Mouse (Mus musculus) kidney, adult 2 months (tissue): ENCODE measurements around the gene Sucla2.

Source experiments
- CTCF ChIP-seq: fragments of 200-500 bp; conservative IDR thresholded peaks from 2 replicates; pipeline ENCODE4 v1.5.1; 2011; ENCODE audit warnings: low read depth, mild to moderate bottlenecking, control low read depth, low read length, moderate library complexity, mixed read lengths; ENCODE audit not compliant: insufficient read depth, insufficient read length
- POLR2A ChIP-seq: fragments of 200-500 bp; IDR thresholded peaks from one replicate; pipeline ENCODE4 v1.6.1; 2011; ENCODE audit warnings: low read depth, low read length, control low read depth

GRCm38 (mm10) chr14:73571143-73571542 lies 46.0 kb downstream of the Sucla2 start:
- TF ChIP-seq POLR2A: no peak
- no peak for TF ChIP-seq CTCF
